Mouse (Mus musculus): Measurements from ENCODE around the gene Dusp7. TPM values are rescaled to one million over a fixed set of nuclear protein-coding genes. Genes with fewer than 3 reads are reported as not detected.

The Dusp7 gene
- polyA plus RNA-seq, 1 experiment from 2014 or later = 16.2 TPM

- no peak overlapping the region for H3K27ac ChIP-seq (replicated peaks; ENCODE audit: low read depth, low read length)
- DNase-seq = no peak
- no peaks in the 10 kb centered on the region for H3K27me3 ChIP-seq (ENCODE audit: control insufficient read depth, insufficient read depth, low read length)
- H3K4me1 ChIP-seq (ENCODE audit: control insufficient read depth, insufficient read depth, low read length) = no peaks in the 10 kb centered on the region
- 51% methylated on average over 6 of the region's 6 CpGs for WGBS
- H3K9me3 ChIP-seq (ENCODE audit: control insufficient read depth, low read length) = no peaks in the 10 kb centered on the region
- no peaks in the 10 kb centered on the region for H3K36me3 ChIP-seq (ENCODE audit: control insufficient read depth, insufficient read depth, low read length)
- no peak overlapping the region for H3K4me3 ChIP-seq (replicated peaks; ENCODE audit: low read depth, low read length)
- no peak for ATAC-seq (ENCODE audit: low FRiP score, low TSS enrichment)
- no peak overlapping the region for H3K9ac ChIP-seq (replicated peaks; ENCODE audit: low read length)
- no peak overlapping the region for H3K4me2 ChIP-seq (ENCODE audit: low read length)
These were observed 9.1 kb upstream of the Dusp7 start for GRCm38 (mm10) chr9:106359297-106359696.

GRCm38 (mm10) chr9:106361140-106361539 lies 7.3 kb upstream of the Dusp7 start:
- WGBS = 86% methylated on average over 6 of the region's 6 CpGs
- H3K4me3 ChIP-seq (replicated peaks; ENCODE audit: low read depth, low read length) = no peak overlapping the region
- DNase-seq (no peak), ATAC-seq (ENCODE audit: low FRiP score, low TSS enrichment) (no peak)
- H3K4me2 ChIP-seq (ENCODE audit: low read length) = no peak overlapping the region
- no peaks in the 10 kb centered on the region for H3K36me3 ChIP-seq (ENCODE audit: control insufficient read depth, insufficient read depth, low read length)
- H3K4me1 ChIP-seq (ENCODE audit: control insufficient read depth, insufficient read depth, low read length) = no peaks in the 10 kb centered on the region
- no peak overlapping the region for H3K27ac ChIP-seq (replicated peaks; ENCODE audit: low read depth, low read length)
- H3K9ac ChIP-seq (replicated peaks; ENCODE audit: low read length) = no peak overlapping the region
- no peaks in the 10 kb centered on the region for H3K27me3 ChIP-seq (ENCODE audit: control insufficient read depth, insufficient read depth, low read length)
- no peaks in the 10 kb centered on the region for H3K9me3 ChIP-seq (ENCODE audit: control insufficient read depth, low read length)

- peaks cover 9% of the 10 kb centered on the region for H3K4me1 ChIP-seq (ENCODE audit: control insufficient read depth, insufficient read depth, low read length)
- H3K9me3 ChIP-seq (ENCODE audit: control insufficient read depth, low read length) = no peaks in the 10 kb centered on the region
- no peak overlapping the region for H3K9ac ChIP-seq (replicated peaks; ENCODE audit: low read length)
- WGBS = 84% methylated on average over 7 of the region's 7 CpGs
- no peak for ATAC-seq (ENCODE audit: low FRiP score, low TSS enrichment)
- H3K27me3 ChIP-seq (ENCODE audit: control insufficient read depth, insufficient read depth, low read length) = no peaks in the 10 kb centered on the region
- no peak for DNase-seq
- H3K27ac ChIP-seq (replicated peaks; ENCODE audit: low read depth, low read length) = no peak overlapping the region
- H3K4me3 ChIP-seq (replicated peaks; ENCODE audit: low read depth, low read length) = no peak overlapping the region
- H3K36me3 ChIP-seq (ENCODE audit: control insufficient read depth, insufficient read depth, low read length) = no peaks in the 10 kb centered on the region
- no peak overlapping the region for H3K4me2 ChIP-seq (ENCODE audit: low read length)
These were observed 3.1 kb upstream of the Dusp7 start for GRCm38 (mm10) chr9:106365333-106365732.

DNA sequence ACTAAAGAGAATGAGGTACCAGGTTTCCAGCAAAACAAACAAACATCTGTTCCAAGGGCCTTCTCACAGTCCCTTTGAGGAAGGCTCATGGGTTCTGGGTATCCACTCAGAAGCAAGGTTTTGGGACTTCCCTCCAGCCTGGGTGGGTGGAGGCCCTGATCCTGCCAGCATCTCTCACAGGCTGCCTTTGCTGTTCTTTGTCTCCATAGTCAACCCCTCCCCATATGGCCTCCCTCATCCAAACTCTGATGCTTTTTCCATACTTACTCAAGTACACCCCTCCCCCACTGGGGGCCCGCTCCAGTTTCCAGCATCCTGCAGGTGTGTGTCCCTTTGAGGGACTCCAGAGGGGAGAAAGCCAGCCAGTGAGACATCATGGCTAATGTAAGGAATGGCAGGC lies 2.2 kb upstream of the Dusp7 start:
- H3K4me2 ChIP-seq (ENCODE audit: low read length) = no peak overlapping the region
- no peaks in the 10 kb centered on the region for H3K9me3 ChIP-seq (ENCODE audit: control insufficient read depth, low read length)
- H3K27ac ChIP-seq (replicated peaks; ENCODE audit: low read depth, low read length) = no peak overlapping the region
- peaks cover 3% of the 10 kb centered on the region; the same call in 1 of the 2 replicates for H3K36me3 ChIP-seq (ENCODE audit: control insufficient read depth, insufficient read depth, low read length)
- DNase-seq (no peak), ATAC-seq (ENCODE audit: low FRiP score, low TSS enrichment) (no peak)
- 36% methylated on average over 1 of the region's 1 CpGs for WGBS
- no peak overlapping the region for H3K4me3 ChIP-seq (replicated peaks; ENCODE audit: low read depth, low read length)
- no peak overlapping the region for H3K9ac ChIP-seq (replicated peaks; ENCODE audit: low read length)
- no peaks in the 10 kb centered on the region for H3K27me3 ChIP-seq (ENCODE audit: control insufficient read depth, insufficient read depth, low read length)
- H3K4me1 ChIP-seq (ENCODE audit: control insufficient read depth, insufficient read depth, low read length) = peaks cover 17% of the 10 kb centered on the region

DNA sequence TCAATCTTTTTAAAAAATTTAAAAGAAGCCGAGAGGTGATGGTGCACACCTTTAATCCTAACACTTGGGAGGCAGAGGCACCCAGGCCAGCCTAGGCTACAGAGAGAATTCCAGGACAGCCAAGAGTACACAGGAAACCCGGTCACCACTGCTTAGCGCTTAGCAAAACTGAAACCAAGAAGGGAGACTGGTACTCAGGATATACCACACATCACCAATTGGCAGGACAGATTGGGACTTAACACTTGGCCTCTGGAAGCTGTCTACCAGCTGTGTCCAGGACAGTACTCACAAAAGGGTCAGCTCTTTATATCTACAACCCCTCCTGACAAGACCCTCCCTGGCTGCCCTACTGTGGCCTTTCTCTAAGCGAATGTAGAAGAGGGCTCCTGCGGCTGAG lies 1.4 kb upstream of the Dusp7 start:
- WGBS = 23% methylated on average over 5 of the region's 5 CpGs

DNA sequence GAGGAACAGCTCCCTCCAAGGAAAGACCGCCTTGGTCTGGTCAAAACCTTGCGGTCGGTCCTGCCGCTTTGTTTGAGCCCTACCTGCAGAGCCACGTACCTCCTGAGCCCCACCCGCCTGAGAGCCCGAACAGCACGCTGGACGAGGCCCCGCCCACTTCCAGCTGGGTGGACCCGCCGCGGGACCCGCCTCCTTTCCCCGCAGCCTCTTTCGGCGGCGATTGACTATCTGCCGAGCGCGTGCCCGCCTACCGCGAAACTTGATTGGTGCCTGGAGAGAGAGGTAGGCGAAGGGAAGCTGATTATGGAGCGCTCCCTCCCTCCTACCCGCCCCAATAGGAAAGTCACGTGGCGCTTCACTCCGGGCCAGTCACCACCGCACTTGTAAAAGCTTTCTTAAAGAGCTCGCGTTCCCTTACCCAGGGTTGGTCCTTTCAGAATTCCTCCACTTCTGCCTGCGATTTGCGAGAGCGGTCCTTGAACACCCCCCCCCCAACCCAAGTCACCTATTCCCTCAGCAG lies 780 bp upstream of the Dusp7 start:
- no peaks in the 10 kb centered on the region for H3K9me3 ChIP-seq (ENCODE audit: control insufficient read depth, low read length)
- H3K27me3 ChIP-seq (ENCODE audit: control insufficient read depth, insufficient read depth, low read length) = no peaks in the 10 kb centered on the region
- H3K9ac ChIP-seq (replicated peaks; ENCODE audit: low read length) = peak overlapping the region; percentile 88
- H3K4me3 ChIP-seq (replicated peaks; ENCODE audit: low read depth, low read length) = peak overlapping the region; percentile 76
- DNase-seq (peak; percentile 97), ATAC-seq (ENCODE audit: low FRiP score, low TSS enrichment) (peak; percentile 92)
- peak overlapping the region; percentile 97 for H3K27ac ChIP-seq (replicated peaks; ENCODE audit: low read depth, low read length)
- under 1% methylated on average over 36 of the region's 36 CpGs for WGBS
- peak overlapping the region; percentile 95 for H3K4me2 ChIP-seq (ENCODE audit: low read length)
- H3K4me1 ChIP-seq (ENCODE audit: control insufficient read depth, insufficient read depth, low read length) = peaks cover 23% of the 10 kb centered on the region
- peaks cover 10% of the 10 kb centered on the region for H3K36me3 ChIP-seq (ENCODE audit: control insufficient read depth, insufficient read depth, low read length)

More for the DNA sequence above, 1.4 kb upstream of the Dusp7 start:
- H3K4me3 ChIP-seq (replicated peaks; ENCODE audit: low read depth, low read length) = peak overlapping the region; percentile 76
- H3K4me1 ChIP-seq (ENCODE audit: control insufficient read depth, insufficient read depth, low read length) = peaks cover 23% of the 10 kb centered on the region
- DNase-seq (no peak), ATAC-seq (ENCODE audit: low FRiP score, low TSS enrichment) (no peak)
- no peak overlapping the region for H3K27ac ChIP-seq (replicated peaks; ENCODE audit: low read depth, low read length)
- no peaks in the 10 kb centered on the region for H3K9me3 ChIP-seq (ENCODE audit: control insufficient read depth, low read length)
- peaks cover 5% of the 10 kb centered on the region; the same call in 1 of the 2 replicates for H3K36me3 ChIP-seq (ENCODE audit: control insufficient read depth, insufficient read depth, low read length)
- no peaks in the 10 kb centered on the region for H3K27me3 ChIP-seq (ENCODE audit: control insufficient read depth, insufficient read depth, low read length)
- H3K9ac ChIP-seq (replicated peaks; ENCODE audit: low read length) = peak overlapping the region; percentile 44
- H3K4me2 ChIP-seq (ENCODE audit: low read length) = peak overlapping the region; percentile 95

GRCm38 (mm10) chr9:106368831-106369501 lies 534 bp downstream of the Dusp7 start:
- H3K4me2 ChIP-seq (ENCODE audit: low read length) = peak overlapping the region; percentile 95
- no peaks in the 10 kb centered on the region for H3K27me3 ChIP-seq (ENCODE audit: control insufficient read depth, insufficient read depth, low read length)
- peak overlapping the region; percentile 97 for H3K27ac ChIP-seq (replicated peaks; ENCODE audit: low read depth, low read length)
- peak overlapping the region; percentile 88 for H3K9ac ChIP-seq (replicated peaks; ENCODE audit: low read length)
- DNase-seq (peak; percentile 84), ATAC-seq (ENCODE audit: low FRiP score, low TSS enrichment) (peak; percentile 28; the same call in 1 of the 2 replicates)
- H3K36me3 ChIP-seq (ENCODE audit: control insufficient read depth, insufficient read depth, low read length) = peaks cover 23% of the 10 kb centered on the region
- H3K4me3 ChIP-seq (replicated peaks; ENCODE audit: low read depth, low read length) = peak overlapping the region; percentile 76
- WGBS = under 1% methylated on average over 72 of the region's 72 CpGs
- peaks cover 23% of the 10 kb centered on the region for H3K4me1 ChIP-seq (ENCODE audit: control insufficient read depth, insufficient read depth, low read length)
- H3K9me3 ChIP-seq (ENCODE audit: control insufficient read depth, low read length) = no peaks in the 10 kb centered on the region

- Histone ChIP-seq H3K27ac (replicated peaks; ENCODE audit: low read depth, low read length) (peak overlapping the region; percentile 97), H3K27me3 (ENCODE audit: control insufficient read depth, insufficient read depth, low read length) (no peaks in the 10 kb centered on the region), H3K9me3 (ENCODE audit: control insufficient read depth, low read length) (no peaks in the 10 kb centered on the region), H3K4me3 (replicated peaks; ENCODE audit: low read depth, low read length) (peak overlapping the region; percentile 76), H3K4me2 (ENCODE audit: low read length) (peak overlapping the region; percentile 95), H3K4me1 (ENCODE audit: control insufficient read depth, insufficient read depth, low read length) (peaks cover 23% of the 10 kb centered on the region), H3K9ac (replicated peaks; ENCODE audit: low read length) (peak overlapping the region; percentile 88), H3K36me3 (ENCODE audit: control insufficient read depth, insufficient read depth, low read length) (peaks cover 31% of the 10 kb centered on the region)
- peak; percentile 53 for DNase-seq
- WGBS = 9% methylated on average over 11 of the region's 11 CpGs
- ATAC-seq (ENCODE audit: low FRiP score, low TSS enrichment) = no peak
These were observed 1.5 kb downstream of the Dusp7 start for GRCm38 (mm10) chr9:106369801-106370485.

All from midbrain, embryonic 14.5 days (tissue).